Mouse (Mus musculus) stomach, embryonic 15.5 days (tissue): ENCODE measurements around the gene Thbs2. TPM values are rescaled to one million over a fixed set of nuclear protein-coding genes. Genes with fewer than 3 reads are reported as not detected.

Source experiments
- ATAC-seq: fragments of 200-750 bp; cut with Nextera tagmentation; 2 replicates; pipeline ENCODE4 v1.8.0; 2017; ENCODE audit warnings: low read depth, moderate number of reproducible peaks, moderate TSS enrichment; ENCODE audit not compliant: insufficient read depth, low FRiP score
- H3K27ac ChIP-seq: fragments of 300-500 bp; sonication (generic); 2 replicates; pipeline ENCODE4 v1.5.1; 2015; ENCODE audit warnings: mild to moderate bottlenecking, inconsistent platforms
- H3K27me3 ChIP-seq: fragments of 300-500 bp; sonication (generic); replicated peaks from 2 replicates; pipeline ENCODE4 v1.6.1; 2015; ENCODE audit warnings: inconsistent platforms
- H3K36me3 ChIP-seq: fragments of 300-500 bp; sonication (generic); 2 replicates; pipeline ENCODE4 v1.6.1; 2015; ENCODE audit warnings: inconsistent platforms
- H3K4me1 ChIP-seq: fragments of 300-500 bp; sonication (generic); 2 replicates; pipeline ENCODE4 v1.6.1; 2015; ENCODE audit warnings: inconsistent platforms
- H3K4me2 ChIP-seq: fragments of 300-500 bp; sonication (generic); 2 replicates; pipeline ENCODE4 v1.6.1; 2015; ENCODE audit warnings: mild to moderate bottlenecking, inconsistent platforms
- H3K4me3 ChIP-seq: fragments of 300-500 bp; sonication (generic); replicated peaks from 2 replicates; pipeline ENCODE4 v1.5.1; 2015; ENCODE audit warnings: inconsistent platforms
- H3K9ac ChIP-seq: fragments of 300-500 bp; sonication (generic); 2 replicates; pipeline ENCODE4 v1.6.1; 2015; ENCODE audit warnings: inconsistent platforms
- H3K9me3 ChIP-seq: fragments of 300-500 bp; sonication (generic); 2 replicates; pipeline ENCODE4 v1.6.1; 2016; ENCODE audit warnings: inconsistent platforms
- WGBS: fragments of 180-500 bp; shearing (Covaris S2); methylation state at CpG from one replicate; pipeline ENCODE4 v1.1.7; 2015; 5-methylcytosine and 5-hydroxymethylcytosine counted together
- polyA plus RNA-seq: library from polyadenylated mRNA; unstranded; fragments of >200 nt; fragmentation: Nextera tagmentation; extraction: Ambion mirVana; gene quantifications from 2 replicates; pipeline ENCODE4 v1.2.1, GENCODE M21; 2015

Gene Thbs2
- polyA plus RNA-seq, 1 experiment from 2014 or later = 35.2 TPM

DNA sequence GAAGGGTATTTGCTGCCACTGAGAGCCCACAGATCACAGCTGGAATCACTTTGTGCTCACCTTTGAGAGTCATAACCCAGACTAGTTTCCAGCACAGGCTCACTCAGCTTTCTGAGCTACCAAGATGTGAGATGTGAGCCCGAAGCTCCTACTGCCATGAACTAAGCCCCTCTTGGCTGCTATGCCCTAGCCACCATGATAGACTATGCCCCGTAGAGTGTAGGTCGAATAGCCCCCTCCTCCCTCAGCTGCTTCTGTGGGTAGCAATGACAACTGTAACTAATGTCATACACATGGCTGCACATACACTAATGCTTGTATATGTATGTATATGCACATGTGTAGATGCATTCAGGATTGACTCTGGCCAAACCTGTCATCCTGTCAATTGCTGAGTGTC lies 20.3 kb upstream of the Thbs2 start:
- Histone ChIP-seq H3K4me3 (no peak overlapping the region), H3K4me1 (no peaks in the 10 kb centered on the region), H3K27ac (no peak overlapping the region), H3K27me3 (no peaks in the 10 kb centered on the region), H3K9me3 (no peaks in the 10 kb centered on the region), H3K36me3 (no peaks in the 10 kb centered on the region), H3K4me2 (no peak overlapping the region), H3K9ac (no peak overlapping the region)
- WGBS = 85% methylated on average over 3 of the region's 3 CpGs
- no peak for ATAC-seq

DNA sequence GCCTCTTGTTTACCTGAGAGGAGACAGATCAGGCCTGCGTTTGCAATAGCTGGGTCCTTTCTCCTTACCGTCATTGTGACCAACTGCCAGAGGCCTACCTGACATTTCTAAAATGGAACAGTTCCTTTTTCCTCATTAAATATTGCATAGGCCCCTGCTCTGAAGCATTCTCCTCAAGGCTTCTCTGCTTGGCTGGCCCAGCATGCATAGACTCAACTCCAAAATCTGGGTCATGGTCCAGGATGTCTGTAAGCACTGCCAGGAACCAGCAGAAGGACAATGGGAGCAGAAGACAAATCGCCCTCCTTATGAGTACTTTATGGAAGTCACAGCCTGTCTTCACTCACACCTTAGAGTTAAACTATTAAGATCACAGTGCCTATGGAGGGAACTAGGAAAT lies 17.7 kb upstream of the Thbs2 start:
- Histone ChIP-seq H3K9me3 (no peaks in the 10 kb centered on the region), H3K27me3 (no peaks in the 10 kb centered on the region), H3K4me2 (no peak overlapping the region), H3K9ac (no peak overlapping the region), H3K4me3 (no peak overlapping the region), H3K4me1 (no peaks in the 10 kb centered on the region), H3K36me3 (no peaks in the 10 kb centered on the region), H3K27ac (no peak overlapping the region)
- 81% methylated on average over 3 of the region's 3 CpGs for WGBS
- no peak for ATAC-seq

DNA sequence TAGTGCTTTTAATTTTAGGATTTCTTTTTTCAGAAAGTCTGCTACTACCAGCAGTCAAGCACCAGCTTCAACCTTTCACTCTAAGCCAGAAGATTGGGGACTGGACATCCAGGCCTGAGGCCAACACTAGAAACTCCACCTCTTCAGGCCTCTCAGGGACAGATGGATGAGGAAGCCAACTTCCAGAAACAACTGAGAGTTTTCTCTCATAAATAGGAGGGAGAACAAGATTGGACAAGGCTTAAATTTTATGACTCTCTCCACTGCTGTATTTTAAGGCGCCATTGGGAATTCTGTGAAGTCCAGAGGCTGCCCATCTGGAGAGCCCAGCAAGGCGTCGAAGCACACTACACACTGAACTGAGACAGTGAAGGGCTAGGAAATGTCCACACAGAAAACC lies 17.0 kb upstream of the Thbs2 start:
- Histone ChIP-seq H3K4me3 (no peak overlapping the region), H3K9me3 (no peaks in the 10 kb centered on the region), H3K36me3 (no peaks in the 10 kb centered on the region), H3K4me2 (no peak overlapping the region), H3K27ac (no peak overlapping the region), H3K4me1 (no peaks in the 10 kb centered on the region), H3K9ac (no peak overlapping the region), H3K27me3 (no peaks in the 10 kb centered on the region)
- no peak for ATAC-seq
- 89% methylated on average over 3 of the region's 3 CpGs for WGBS

DNA sequence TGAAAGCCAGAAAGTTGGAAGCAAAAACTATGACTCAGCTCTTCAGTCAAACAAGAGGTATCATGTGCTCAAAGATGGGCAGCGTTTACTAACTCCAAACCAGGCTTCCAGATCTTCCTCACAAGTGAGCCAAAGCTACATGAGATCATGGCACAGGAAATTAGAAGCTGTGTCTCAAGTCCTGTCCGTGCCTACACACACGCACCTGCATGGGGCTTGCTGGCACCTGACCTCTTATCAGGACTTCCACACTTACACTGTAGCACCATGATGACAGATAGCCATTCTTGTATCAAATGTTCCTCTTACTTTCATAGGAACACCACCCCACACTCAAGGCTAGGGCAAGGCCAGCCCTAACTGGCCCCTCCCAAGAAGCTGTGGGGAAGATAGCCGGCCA lies 12.0 kb upstream of the Thbs2 start:
- Histone ChIP-seq H3K9me3 (no peaks in the 10 kb centered on the region), H3K4me3 (no peak overlapping the region), H3K27ac (no peak overlapping the region), H3K4me2 (no peak overlapping the region), H3K9ac (no peak overlapping the region), H3K4me1 (0 out of 2 replicates have a peak, but pooled peaks cover 13% of the 10 kb centered on the region), H3K27me3 (no peaks in the 10 kb centered on the region), H3K36me3 (no peaks in the 10 kb centered on the region)
- WGBS = 86% methylated on average over 4 of the region's 4 CpGs
- ATAC-seq = no peak

DNA sequence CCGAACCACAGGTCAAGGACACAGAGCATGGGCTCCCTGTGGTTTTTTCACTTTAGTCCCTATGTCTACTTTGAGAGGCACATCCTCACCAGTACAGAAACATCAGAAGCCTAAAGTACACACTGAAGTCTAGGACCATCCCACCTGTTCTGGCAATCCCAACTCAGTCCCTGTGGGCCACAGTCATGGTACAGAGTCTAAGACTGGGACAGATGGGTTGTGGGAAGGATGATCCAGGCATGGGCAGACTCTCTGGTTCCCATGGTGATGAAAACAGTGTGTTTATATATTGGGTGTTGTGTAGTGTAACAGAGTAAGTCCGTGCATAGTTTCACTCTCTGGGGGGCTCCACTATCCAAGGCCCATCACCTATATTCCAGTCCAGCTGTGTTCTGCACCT lies 11.4 kb upstream of the Thbs2 start:
- no peak overlapping the region for H3K4me2 ChIP-seq
- H3K9me3 ChIP-seq = no peaks in the 10 kb centered on the region
- H3K4me1 ChIP-seq = 0 out of 2 replicates have a peak, but pooled peaks cover 13% of the 10 kb centered on the region
- H3K27me3 ChIP-seq = no peaks in the 10 kb centered on the region
- H3K27ac ChIP-seq = no peak overlapping the region
- no peak for ATAC-seq
- H3K4me3 ChIP-seq = no peak overlapping the region
- no peak overlapping the region for H3K9ac ChIP-seq
- 74% methylated on average over 2 of the region's 2 CpGs for WGBS
- no peaks in the 10 kb centered on the region for H3K36me3 ChIP-seq

DNA sequence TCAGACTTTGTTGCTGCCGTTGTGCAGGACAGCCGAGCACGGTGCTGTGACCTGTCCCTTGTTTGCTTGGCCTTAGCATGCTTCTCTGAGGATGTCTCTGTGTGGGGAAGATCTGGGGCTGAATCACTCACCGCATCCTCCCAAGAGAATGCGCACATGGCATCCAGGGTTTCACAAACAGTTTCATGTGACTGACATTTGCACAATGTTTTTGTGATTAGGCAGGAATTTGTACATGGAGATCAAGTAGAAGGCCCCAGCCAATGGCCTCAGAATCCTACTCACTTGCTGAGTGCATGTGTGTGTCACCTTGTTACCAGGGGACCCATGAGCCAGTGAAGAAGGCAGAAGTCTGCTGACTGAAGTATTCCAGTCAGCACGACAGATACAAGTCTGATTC lies 9.7 kb upstream of the Thbs2 start:
- ATAC-seq = no peak
- Histone ChIP-seq H3K27ac (no peak overlapping the region; the same call in 1 of the 2 replicates), H3K4me1 (0 out of 2 replicates have a peak, but pooled peaks cover 15% of the 10 kb centered on the region), H3K27me3 (no peaks in the 10 kb centered on the region), H3K9ac (no peak overlapping the region), H3K36me3 (no peaks in the 10 kb centered on the region), H3K4me2 (no peak overlapping the region), H3K4me3 (no peak overlapping the region), H3K9me3 (no peaks in the 10 kb centered on the region)
- 72% methylated on average over 6 of the region's 6 CpGs for WGBS

DNA sequence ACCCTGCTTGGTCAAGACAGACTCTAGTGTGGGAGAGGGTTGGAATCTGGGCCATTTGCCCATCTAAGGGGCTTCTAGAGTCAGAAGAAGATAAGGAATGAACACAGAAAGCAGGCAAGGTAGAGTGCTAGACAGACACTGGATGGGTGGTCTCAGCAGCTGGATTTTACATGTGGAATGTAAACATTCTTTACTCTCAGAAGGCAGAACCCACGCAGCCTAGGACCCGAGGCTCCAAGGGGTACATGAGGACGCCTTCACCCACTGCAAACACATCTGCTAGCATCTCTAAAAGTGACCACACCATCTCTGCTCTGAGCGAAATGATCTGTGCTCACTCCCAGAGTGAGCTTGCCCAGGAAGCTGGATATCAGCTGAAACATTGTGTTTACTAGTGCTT lies 9.2 kb upstream of the Thbs2 start:
- 0 out of 2 replicates have a peak, but pooled peaks cover 15% of the 10 kb centered on the region for H3K4me1 ChIP-seq
- no peak overlapping the region for H3K4me2 ChIP-seq
- no peaks in the 10 kb centered on the region for H3K27me3 ChIP-seq
- no peaks in the 10 kb centered on the region for H3K36me3 ChIP-seq
- WGBS = 31% methylated on average over 4 of the region's 4 CpGs
- no peak overlapping the region for H3K9ac ChIP-seq
- no peak overlapping the region for H3K4me3 ChIP-seq
- no peaks in the 10 kb centered on the region for H3K9me3 ChIP-seq
- ATAC-seq = no peak
- H3K27ac ChIP-seq = peak overlapping the region; percentile 9; the same call in 1 of the 2 replicates

DNA sequence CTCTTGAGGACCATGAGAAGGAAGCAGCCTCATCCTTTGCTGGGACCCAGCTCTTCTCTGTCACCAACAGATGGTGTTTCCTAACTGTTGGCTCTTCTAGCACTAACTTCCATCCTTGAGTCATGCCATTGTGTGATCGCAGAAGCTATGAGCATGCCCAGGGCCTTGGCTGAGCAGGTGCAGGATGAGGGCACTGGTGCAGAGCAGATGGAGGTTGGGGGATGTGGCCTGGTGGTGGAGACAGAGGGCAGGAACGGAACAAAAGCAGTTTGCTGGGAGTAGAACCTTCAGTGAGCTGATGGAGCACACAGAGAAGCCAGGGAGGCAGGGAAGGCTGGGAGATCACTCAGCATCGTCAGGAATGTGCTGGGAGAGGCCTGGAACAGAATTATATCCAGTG lies 8.7 kb upstream of the Thbs2 start:
- no peak for ATAC-seq
- 56% methylated on average over 3 of the region's 3 CpGs for WGBS

DNA sequence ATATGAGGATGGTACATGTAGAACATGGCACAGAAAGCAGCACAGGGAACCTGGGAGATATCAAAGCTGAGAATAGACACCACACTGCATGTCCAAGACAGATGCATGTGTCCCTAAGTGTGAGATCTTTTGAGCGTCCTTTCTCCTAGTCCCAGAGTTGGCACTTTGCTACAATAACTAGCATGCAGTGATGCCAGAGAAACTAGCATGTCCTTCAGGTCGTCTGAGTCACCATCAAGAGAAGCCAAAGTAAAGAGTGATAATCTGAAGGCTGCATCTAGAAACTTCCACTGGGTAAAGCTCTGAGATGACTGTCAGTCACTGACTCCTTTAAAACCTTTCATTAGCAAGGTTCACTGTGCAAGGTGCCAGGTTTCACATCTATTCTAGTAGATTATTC lies 7.9 kb upstream of the Thbs2 start:
- Histone ChIP-seq H3K9ac (no peak overlapping the region), H3K36me3 (no peaks in the 10 kb centered on the region), H3K4me2 (no peak overlapping the region), H3K4me3 (no peak overlapping the region), H3K27ac (no peak overlapping the region), H3K27me3 (no peaks in the 10 kb centered on the region), H3K9me3 (no peaks in the 10 kb centered on the region), H3K4me1 (0 out of 2 replicates have a peak, but pooled peaks cover 15% of the 10 kb centered on the region)
- ATAC-seq = no peak
- WGBS = 62% methylated on average over 2 of the region's 2 CpGs

More for the DNA sequence above, 8.7 kb upstream of the Thbs2 start:
- H3K4me1 ChIP-seq = 0 out of 2 replicates have a peak, but pooled peaks cover 15% of the 10 kb centered on the region
- no peak overlapping the region for H3K9ac ChIP-seq
- no peaks in the 10 kb centered on the region for H3K27me3 ChIP-seq
- no peaks in the 10 kb centered on the region for H3K36me3 ChIP-seq
- no peak overlapping the region for H3K4me2 ChIP-seq
- H3K9me3 ChIP-seq = no peaks in the 10 kb centered on the region
- H3K4me3 ChIP-seq = no peak overlapping the region
- no peak overlapping the region for H3K27ac ChIP-seq

DNA sequence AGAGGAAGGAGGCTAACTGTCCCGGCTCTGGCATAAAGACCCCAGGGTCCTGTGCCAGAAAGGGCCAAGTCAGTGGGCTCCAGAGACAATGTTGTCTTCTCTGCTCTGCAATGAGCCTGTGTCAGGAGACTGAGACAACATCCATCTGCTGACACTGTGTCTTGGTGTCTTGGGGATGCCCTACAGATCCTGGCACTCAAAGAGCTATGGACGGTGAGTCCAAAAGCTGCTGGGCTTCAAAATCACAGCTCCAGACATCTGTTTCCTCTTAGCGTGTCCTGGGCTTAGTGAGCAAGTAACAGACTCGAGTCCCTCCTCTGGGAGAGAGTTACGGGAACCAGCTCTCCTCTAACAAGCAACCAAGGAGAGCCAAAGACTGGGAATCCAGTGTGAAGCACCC lies 6.2 kb upstream of the Thbs2 start:
- no peak overlapping the region for H3K27ac ChIP-seq
- H3K27me3 ChIP-seq = no peaks in the 10 kb centered on the region
- H3K4me3 ChIP-seq = no peak overlapping the region
- no peaks in the 10 kb centered on the region for H3K36me3 ChIP-seq
- no peak for ATAC-seq
- no peak overlapping the region for H3K4me2 ChIP-seq
- no peaks in the 10 kb centered on the region for H3K9me3 ChIP-seq
- H3K9ac ChIP-seq = no peak overlapping the region
- WGBS = 53% methylated on average over 5 of the region's 5 CpGs
- peaks cover 18% of the 10 kb centered on the region; the same call in 1 of the 2 replicates for H3K4me1 ChIP-seq

DNA sequence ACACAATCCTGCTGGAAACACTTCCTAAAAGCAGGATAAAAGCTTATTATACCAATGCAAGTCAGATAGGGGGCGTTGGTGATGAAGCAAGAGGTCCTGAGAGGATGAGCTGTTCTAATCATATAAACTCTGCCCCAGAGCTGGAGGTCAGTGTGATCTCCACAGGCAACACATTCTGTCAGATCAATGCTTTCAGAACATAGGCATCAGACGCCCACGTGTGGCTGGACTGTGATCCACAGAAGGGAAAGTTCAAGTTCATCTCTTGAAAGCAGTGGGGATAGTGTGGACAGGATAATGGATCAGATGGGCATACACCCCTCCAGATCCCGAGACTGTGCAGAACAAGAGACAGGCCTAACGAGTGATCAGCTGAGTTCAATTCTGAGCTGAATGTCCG lies 4.2 kb upstream of the Thbs2 start:
- Histone ChIP-seq H3K4me1 (peaks cover 11% of the 10 kb centered on the region; the same call in 1 of the 2 replicates), H3K36me3 (no peaks in the 10 kb centered on the region), H3K4me2 (no peak overlapping the region), H3K27ac (no peak overlapping the region), H3K9ac (no peak overlapping the region), H3K27me3 (no peaks in the 10 kb centered on the region), H3K9me3 (no peaks in the 10 kb centered on the region), H3K4me3 (no peak overlapping the region)
- no peak for ATAC-seq
- whole genome bisulfite sequencing = 64% methylated on average over 6 of the region's 6 CpGs

DNA sequence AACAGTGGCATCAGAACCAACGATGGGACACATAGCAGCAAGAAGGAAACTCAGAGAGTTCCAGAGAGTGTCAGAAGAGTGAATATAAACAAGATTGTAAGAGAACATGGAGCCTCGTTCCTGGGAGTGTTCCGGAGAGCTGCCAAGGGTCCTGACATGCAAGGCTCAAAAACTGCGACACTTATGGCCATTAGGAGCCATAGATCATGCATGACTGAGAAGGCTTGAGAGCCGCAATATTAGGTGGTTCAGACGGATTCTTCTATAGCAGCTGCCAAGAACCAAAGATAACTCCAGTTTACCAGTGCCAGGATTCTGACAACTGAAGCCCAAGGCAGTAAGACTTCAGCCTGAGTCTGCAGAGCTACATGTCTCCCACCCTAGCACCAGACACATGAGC lies 3.1 kb upstream of the Thbs2 start:
- Histone ChIP-seq H3K27ac (no peak overlapping the region), H3K27me3 (no peaks in the 10 kb centered on the region), H3K36me3 (no peaks in the 10 kb centered on the region), H3K9me3 (no peaks in the 10 kb centered on the region), H3K4me3 (no peak overlapping the region), H3K4me2 (no peak overlapping the region), H3K4me1 (peaks cover 8% of the 10 kb centered on the region; the same call in 1 of the 2 replicates), H3K9ac (no peak overlapping the region)
- WGBS = 42% methylated on average over 6 of the region's 6 CpGs
- no peak for ATAC-seq

DNA sequence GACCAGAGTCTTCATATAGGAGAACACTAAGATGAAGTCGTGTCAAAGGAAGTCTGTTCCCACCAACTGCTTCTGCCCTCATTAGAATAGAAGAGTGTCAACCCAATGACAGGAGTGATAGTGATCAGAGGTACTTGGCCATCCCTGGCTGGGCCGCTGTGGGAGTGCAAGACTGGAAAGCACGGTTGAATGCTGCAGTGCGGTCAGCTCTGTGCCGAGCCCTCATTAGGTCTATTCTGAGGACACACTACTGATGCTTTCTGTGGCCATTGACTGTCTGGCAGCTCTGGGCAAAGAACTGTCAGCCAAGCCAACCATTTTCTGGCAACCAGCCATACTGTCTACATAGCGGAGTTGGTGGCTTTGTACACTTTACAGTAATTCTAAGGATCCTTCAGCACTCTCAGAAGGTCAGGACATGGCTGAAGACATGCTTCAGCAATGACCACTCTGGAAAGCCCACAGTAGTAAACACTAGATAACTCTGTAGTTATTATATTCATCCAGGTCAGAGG lies 2.3 kb upstream of the Thbs2 start:
- no peak for ATAC-seq
- H3K27me3 ChIP-seq = no peaks in the 10 kb centered on the region
- no peaks in the 10 kb centered on the region for H3K9me3 ChIP-seq
- no peak overlapping the region for H3K4me2 ChIP-seq
- peaks cover 16% of the 10 kb centered on the region for H3K4me1 ChIP-seq
- no peak overlapping the region for H3K9ac ChIP-seq
- no peaks in the 10 kb centered on the region for H3K36me3 ChIP-seq
- WGBS = 88% methylated on average over 6 of the region's 6 CpGs
- H3K4me3 ChIP-seq = no peak overlapping the region
- H3K27ac ChIP-seq = no peak overlapping the region
